Mouse (Mus musculus) stomach, postnatal 0 days (tissue): ENCODE results near the gene Fry. TPM values are rescaled to one million over a fixed set of nuclear protein-coding genes. Genes with fewer than 3 reads are reported as not detected.
A peak's percentile ranks its signal among the peaks of the same experiment; 100 is the strongest.

ENCODE experiments used
- ATAC-seq: fragments of 200-750 bp; cut with Nextera tagmentation; 2 replicates; pipeline ENCODE4 v1.8.0; 2017; ENCODE audit not compliant: low FRiP score, low TSS enrichment
- DNase-seq: peaks from one replicate; pipeline ENCODE4 v3.0.0-alpha.2; 2016; ENCODE audit warnings: low spot score
- H3K27ac ChIP-seq: fragments of 300-500 bp; sonication (generic); replicated peaks from 2 replicates; pipeline ENCODE4 v1.5.1; 2014; ENCODE audit warnings: mild to moderate bottlenecking, control low read depth
- H3K27me3 ChIP-seq: fragments of 300-500 bp; sonication (generic); 2 replicates; pipeline ENCODE4 v1.6.1; 2014; ENCODE audit warnings: low read length; ENCODE audit not compliant: control insufficient read depth, insufficient read depth
- H3K36me3 ChIP-seq: fragments of 300-500 bp; sonication (generic); 2 replicates; pipeline ENCODE4 v1.6.1; 2014; ENCODE audit warnings: low read length, mixed read lengths; ENCODE audit not compliant: control insufficient read depth, insufficient read depth
- H3K4me1 ChIP-seq: fragments of 300-500 bp; sonication (generic); replicated peaks from 2 replicates; pipeline ENCODE4 v1.6.1; 2014; ENCODE audit warnings: antibody characterized with exemption; ENCODE audit not compliant: control insufficient read depth, insufficient read depth
- H3K4me2 ChIP-seq: fragments of 300-500 bp; sonication (generic); replicated peaks from 2 replicates; pipeline ENCODE4 v1.6.1; 2014; ENCODE audit warnings: low read depth, mild to moderate bottlenecking, control low read depth, moderate library complexity
- H3K4me3 ChIP-seq: fragments of 300-500 bp; sonication (generic); 2 replicates; pipeline ENCODE4 v1.5.1; 2014; ENCODE audit warnings: low read depth, low read length, control low read depth
- H3K9ac ChIP-seq: fragments of 300-500 bp; sonication (generic); 2 replicates; pipeline ENCODE4 v1.6.1; 2014; ENCODE audit warnings: mild to moderate bottlenecking, low read length, control low read depth, mixed read lengths
- H3K9me3 ChIP-seq: fragments of 300-500 bp; sonication (generic); 2 replicates; pipeline ENCODE4 v1.6.1; 2016; ENCODE audit warnings: low read length; ENCODE audit not compliant: control insufficient read depth
- CTCF ChIP-seq: IDR thresholded peaks from 2 replicates; pipeline ENCODE4 v1.5.1; 2016; ENCODE audit warnings: antibody characterized with exemption, low read depth, mild to moderate bottlenecking, moderate library complexity
- EP300 ChIP-seq: optimal IDR thresholded peaks from 2 replicates; pipeline ENCODE3; 2016; ENCODE audit warnings: antibody characterized with exemption
- WGBS: fragments of 180-500 bp; shearing (Covaris S2); extraction: QIAGEN DNeasy Blood & Tissue Kit; methylation state at CpG from one replicate; pipeline ENCODE4 v1.1.7; 2014; 5-methylcytosine and 5-hydroxymethylcytosine counted together
- polyA plus RNA-seq: library from polyadenylated mRNA; unstranded; fragments of >200 nt; fragmentation: Nextera tagmentation; extraction: Ambion mirVana; gene quantifications from 2 replicates; pipeline ENCODE4 v1.2.1, GENCODE M21; 2015

Fry gene
- polyA plus RNA-seq, 1 experiment from 2014 or later = 6.5 TPM

GRCm38 (mm10) chr5:150176251-150177015 lies 58.0 kb downstream of the Fry start:
- ATAC-seq = no peak

GRCm38 (mm10) chr5:150177757-150178156 lies 59.3 kb downstream of the Fry start:
- H3K9ac ChIP-seq = no peak overlapping the region
- H3K4me1 ChIP-seq = no peaks in the 10 kb centered on the region
- DNase-seq (no peak), ATAC-seq (no peak)
- H3K27ac ChIP-seq = no peak overlapping the region
- no peak overlapping the region for H3K4me3 ChIP-seq
- no peaks in the 10 kb centered on the region for H3K27me3 ChIP-seq
- H3K4me2 ChIP-seq = no peak overlapping the region
- no peaks in the 10 kb centered on the region for H3K36me3 ChIP-seq
- WGBS = 93% methylated on average over 1 of the region's 1 CpGs
- TF ChIP-seq EP300 = no peak
- no peak for TF ChIP-seq CTCF
- no peaks in the 10 kb centered on the region for H3K9me3 ChIP-seq

More at GRCm38 (mm10) chr5:150176251-150177015, 58.0 kb downstream of the Fry start:
- H3K4me3 ChIP-seq = no peak overlapping the region
- H3K4me1 ChIP-seq = no peaks in the 10 kb centered on the region
- DNase-seq = no peak
- no peak overlapping the region for H3K9ac ChIP-seq
- TF ChIP-seq EP300 (no peak), CTCF (no peak)
- no peaks in the 10 kb centered on the region for H3K36me3 ChIP-seq
- no peaks in the 10 kb centered on the region for H3K9me3 ChIP-seq
- no peak overlapping the region for H3K27ac ChIP-seq
- no peak overlapping the region for H3K4me2 ChIP-seq
- no peaks in the 10 kb centered on the region for H3K27me3 ChIP-seq
- 70% methylated on average over 13 of the region's 13 CpGs for WGBS

DNA sequence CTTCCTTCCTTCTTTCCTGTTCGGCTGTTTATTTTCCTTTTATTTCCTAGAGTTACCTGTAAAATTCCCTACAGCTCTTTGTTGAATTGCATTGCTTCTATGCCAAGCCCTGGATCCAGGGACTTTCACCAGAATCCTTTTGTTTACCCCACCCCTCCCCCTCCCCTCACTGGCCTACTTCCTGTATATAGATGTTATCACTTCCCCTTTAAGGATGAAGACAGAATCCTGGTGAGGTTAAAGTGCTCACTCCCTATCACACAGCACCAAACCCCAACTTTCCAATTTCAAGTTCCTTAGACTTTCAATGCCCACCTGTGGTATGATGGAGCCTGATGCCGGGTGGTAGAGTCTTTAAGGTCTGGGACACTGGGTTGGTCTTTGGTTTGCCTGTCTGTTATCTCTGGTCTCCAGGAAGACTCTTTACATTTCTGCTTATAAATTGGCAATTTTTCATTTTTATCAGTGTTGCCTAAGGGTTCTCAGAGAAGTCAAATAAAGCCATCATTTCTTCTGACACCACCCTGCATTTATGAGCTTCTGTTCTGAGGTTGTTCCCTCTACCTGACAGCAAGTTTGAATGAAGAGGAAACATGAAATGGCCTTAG lies 59.9 kb downstream of the Fry start:
- DNase-seq (no peak), ATAC-seq (0 out of 2 replicates have a peak, but pooled peaks have one; percentile 18)
- WGBS = 74% methylated on average over 2 of the region's 2 CpGs
- Histone ChIP-seq H3K9ac (no peak overlapping the region), H3K9me3 (no peaks in the 10 kb centered on the region), H3K4me2 (no peak overlapping the region), H3K27me3 (no peaks in the 10 kb centered on the region), H3K4me1 (no peaks in the 10 kb centered on the region), H3K4me3 (no peak overlapping the region), H3K36me3 (no peaks in the 10 kb centered on the region), H3K27ac (no peak overlapping the region)
- no peak for TF ChIP-seq CTCF
- no peak for TF ChIP-seq EP300

DNA sequence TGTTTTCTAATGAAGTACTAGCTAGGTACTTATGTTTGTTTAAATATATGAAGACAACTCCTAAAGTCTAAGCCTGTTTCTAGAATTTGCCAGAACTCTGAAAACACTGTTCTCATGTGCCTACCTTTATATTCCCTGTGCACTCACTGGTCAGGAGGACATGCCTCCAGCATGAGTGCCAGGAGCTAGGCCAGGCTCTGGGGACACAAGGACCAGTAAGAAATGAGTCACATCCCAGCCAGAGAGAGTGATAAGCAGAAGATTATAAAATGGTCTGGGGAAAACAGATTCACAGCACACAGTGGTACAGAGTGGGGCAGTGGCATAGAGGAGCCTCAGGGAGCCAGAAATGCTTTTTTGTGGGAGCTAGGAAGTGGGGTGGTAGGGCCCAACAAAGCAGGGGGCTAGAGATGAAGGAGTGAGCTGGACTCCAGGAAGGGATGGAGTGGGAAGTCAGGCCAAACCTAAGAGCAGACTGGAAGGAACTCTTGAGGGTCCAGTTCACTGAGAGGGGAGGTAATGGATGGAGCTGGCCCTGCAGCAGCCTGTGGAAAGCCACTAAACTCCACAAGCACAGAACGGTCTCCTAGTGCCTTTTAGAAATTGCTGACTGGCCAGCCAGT lies 62.7 kb downstream of the Fry start:
- 69% methylated on average over 1 of the region's 1 CpGs for WGBS
- TF ChIP-seq CTCF = no peak
- TF ChIP-seq EP300 = no peak

GRCm38 (mm10) chr5:150184959-150185358 lies 66.5 kb downstream of the Fry start:
- no peak for DNase-seq
- 79% methylated on average over 3 of the region's 3 CpGs for WGBS
- no peak overlapping the region for H3K9ac ChIP-seq

More for the DNA sequence above, 62.7 kb downstream of the Fry start:
- no peak for DNase-seq
- H3K4me2 ChIP-seq = no peak overlapping the region
- no peaks in the 10 kb centered on the region for H3K4me1 ChIP-seq
- H3K27ac ChIP-seq = no peak overlapping the region
- no peak for ATAC-seq
- H3K27me3 ChIP-seq = no peaks in the 10 kb centered on the region
- no peaks in the 10 kb centered on the region for H3K9me3 ChIP-seq
- H3K9ac ChIP-seq = no peak overlapping the region
- H3K36me3 ChIP-seq = no peaks in the 10 kb centered on the region
- no peak overlapping the region for H3K4me3 ChIP-seq

More at GRCm38 (mm10) chr5:150184959-150185358, 66.5 kb downstream of the Fry start:
- no peak for ATAC-seq
- H3K9me3 ChIP-seq = no peaks in the 10 kb centered on the region
- no peak overlapping the region for H3K27ac ChIP-seq
- no peaks in the 10 kb centered on the region for H3K4me1 ChIP-seq
- H3K4me2 ChIP-seq = no peak overlapping the region
- TF ChIP-seq EP300 (peak; percentile 72), CTCF (no peak)
- H3K4me3 ChIP-seq = no peak overlapping the region
- H3K27me3 ChIP-seq = no peaks in the 10 kb centered on the region
- no peaks in the 10 kb centered on the region for H3K36me3 ChIP-seq
